Mouse (Mus musculus) limb, embryonic 12.5 days (tissue): ENCODE data around the gene Prps1l3. TPM values are rescaled to one million over a fixed set of nuclear protein-coding genes. Genes with fewer than 3 reads are reported as not detected.
"Not testable (repeated sequence)": the region's sequence is repeated elsewhere in the genome, so short reads cannot be mapped to it uniquely, and the experiment has no call there.

ENCODE experiments used
- ATAC-seq: fragments of 200-750 bp; cut with Nextera tagmentation; 2 replicates; pipeline ENCODE4 v1.8.0; 2017; ENCODE audit warnings: low read depth, moderate TSS enrichment; ENCODE audit not compliant: insufficient number of reproducible peaks, insufficient read depth, low FRiP score, low TSS enrichment
- H3K27ac ChIP-seq: fragments of 300-500 bp; sonication (generic); 2 replicates; pipeline ENCODE4 v1.5.1; 2016; ENCODE audit warnings: mild to moderate bottlenecking, moderate library complexity
- H3K27me3 ChIP-seq: fragments of 300-500 bp; sonication (generic); 2 replicates; pipeline ENCODE4 v1.6.1; 2016; ENCODE audit warnings: mild to moderate bottlenecking, moderate library complexity
- H3K36me3 ChIP-seq: fragments of 300-500 bp; sonication (generic); 2 replicates; pipeline ENCODE4 v1.6.1; 2016; ENCODE audit warnings: mild to moderate bottlenecking, moderate library complexity
- H3K4me1 ChIP-seq: fragments of 300-500 bp; sonication (generic); replicated peaks from 2 replicates; pipeline ENCODE4 v1.6.1; 2016
- H3K4me2 ChIP-seq: fragments of 300-500 bp; sonication (generic); 2 replicates; pipeline ENCODE4 v1.6.1; 2016; ENCODE audit warnings: mild to moderate bottlenecking, moderate library complexity
- H3K4me3 ChIP-seq: fragments of 300-500 bp; sonication (generic); replicated peaks from 2 replicates; pipeline ENCODE4 v1.5.1; 2016; ENCODE audit warnings: mild to moderate bottlenecking
- H3K9ac ChIP-seq: fragments of 300-500 bp; sonication (generic); replicated peaks from 2 replicates; pipeline ENCODE4 v1.6.1; 2016; ENCODE audit warnings: mild to moderate bottlenecking, moderate library complexity
- H3K9me3 ChIP-seq: fragments of 300-500 bp; sonication (generic); 2 replicates; pipeline ENCODE4 v1.6.1; 2016; ENCODE audit warnings: mild to moderate bottlenecking, moderate library complexity
- WGBS: fragments of 180-500 bp; shearing (Covaris S2); methylation state at CpG from one replicate; pipeline ENCODE4 v1.1.7; 2016; 5-methylcytosine and 5-hydroxymethylcytosine counted together
- polyA plus RNA-seq: library from polyadenylated mRNA; unstranded; fragments of >200 nt; fragmentation: Nextera tagmentation; extraction: Ambion mirVana; gene quantifications from 2 replicates; pipeline ENCODE4 v1.2.1, GENCODE M21; 2016

Prps1l3 gene
- polyA plus RNA-seq, 1 experiment from 2014 or later = 77.3 TPM

DNA sequence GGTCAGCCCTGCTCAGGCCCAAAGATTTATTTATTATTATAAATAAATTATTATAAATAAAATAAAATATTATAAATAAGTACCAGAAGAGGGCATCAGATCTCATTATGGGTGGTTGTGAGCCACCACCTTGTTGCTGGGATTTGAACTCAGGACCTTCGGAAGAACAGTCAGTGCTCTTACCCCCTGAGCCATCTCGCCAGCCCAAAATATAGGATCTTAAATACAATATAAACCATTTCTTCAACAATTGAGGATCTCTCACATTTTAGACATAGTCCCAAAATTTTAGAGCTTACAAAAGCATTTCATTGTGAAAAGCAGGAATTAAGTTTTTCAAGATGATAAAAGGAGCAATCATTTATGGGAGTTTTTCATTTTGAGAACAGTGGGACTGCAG is 30.8 kb upstream of the Prps1l3 start:
- H3K4me3 ChIP-seq = no peak overlapping the region
- H3K36me3 ChIP-seq = no peaks in the 10 kb centered on the region
- 93% methylated on average over 2 of the region's 2 CpGs for WGBS
- peaks cover 29% of the 10 kb centered on the region for H3K27me3 ChIP-seq
- no peak overlapping the region for H3K9ac ChIP-seq
- H3K4me1 ChIP-seq = no peaks in the 10 kb centered on the region; the same call in 1 of the 2 replicates
- no peaks in the 10 kb centered on the region for H3K9me3 ChIP-seq
- ATAC-seq = no peak
- H3K27ac ChIP-seq = no peak overlapping the region
- no peak overlapping the region for H3K4me2 ChIP-seq

DNA sequence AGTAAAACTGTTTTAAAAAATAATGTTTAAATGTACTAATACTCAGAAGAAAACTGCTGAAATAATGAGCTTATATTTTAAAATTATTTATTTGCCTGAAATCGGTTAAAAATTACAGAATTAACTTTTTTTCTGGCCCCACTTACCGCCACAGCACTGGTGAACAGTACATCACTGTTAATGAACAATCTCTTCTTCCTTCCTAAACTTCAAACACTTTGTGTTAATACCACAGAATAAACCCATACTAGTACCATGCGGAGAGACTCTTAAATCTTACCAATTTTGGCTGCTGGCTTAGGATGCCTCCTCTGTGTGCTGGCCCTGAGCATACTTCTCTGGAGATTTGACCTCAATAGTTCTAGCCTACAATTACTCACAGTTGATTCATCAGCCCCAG is 28.3 kb upstream of the Prps1l3 start:
- Histone ChIP-seq H3K36me3 (no peaks in the 10 kb centered on the region), H3K4me1 (no peaks in the 10 kb centered on the region; the same call in 1 of the 2 replicates), H3K4me2 (no peak overlapping the region), H3K27ac (no peak overlapping the region), H3K9me3 (no peaks in the 10 kb centered on the region), H3K9ac (no peak overlapping the region), H3K27me3 (peaks cover 17% of the 10 kb centered on the region), H3K4me3 (no peak overlapping the region)
- ATAC-seq = no peak
- 90% methylated on average over 3 of the region's 3 CpGs for WGBS

DNA sequence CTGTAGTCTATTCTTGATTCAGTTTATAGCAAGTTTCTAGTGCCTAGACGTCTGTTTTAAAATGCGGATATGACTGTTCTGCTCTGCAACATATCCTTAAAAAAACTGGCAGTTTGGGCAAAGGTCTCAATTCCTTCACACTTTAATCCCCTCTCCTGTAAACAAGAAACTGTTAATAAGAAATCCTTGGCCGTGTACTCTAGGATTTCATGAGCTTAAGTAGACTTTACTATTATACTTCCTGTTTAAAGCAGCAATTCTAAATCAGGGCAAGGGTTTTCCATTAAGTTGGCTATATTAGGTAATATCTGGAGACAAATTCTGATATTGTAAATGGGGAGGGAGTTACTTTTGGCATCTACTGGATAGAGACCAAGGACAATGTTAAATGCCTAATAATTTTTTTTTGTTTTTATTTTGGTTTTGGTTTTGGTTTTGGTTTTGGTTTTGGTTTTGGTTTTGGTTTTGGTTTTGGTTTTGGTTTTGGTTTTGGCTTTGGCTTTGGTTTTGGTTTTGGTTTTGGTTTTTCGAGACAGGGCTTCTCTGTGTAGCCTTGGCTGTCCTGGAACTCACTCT is 25.8 kb upstream of the Prps1l3 start:
- H3K4me1 ChIP-seq = no peaks in the 10 kb centered on the region
- no peaks in the 10 kb centered on the region for H3K36me3 ChIP-seq
- 83% methylated on average over 4 of the region's 4 CpGs for WGBS
- no peaks in the 10 kb centered on the region for H3K9me3 ChIP-seq
- no peak overlapping the region for H3K27ac ChIP-seq
- no peaks in the 10 kb centered on the region for H3K27me3 ChIP-seq
- no peak overlapping the region for H3K9ac ChIP-seq
- ATAC-seq = no peak
- H3K4me3 ChIP-seq = no peak overlapping the region
- H3K4me2 ChIP-seq = no peak overlapping the region

DNA sequence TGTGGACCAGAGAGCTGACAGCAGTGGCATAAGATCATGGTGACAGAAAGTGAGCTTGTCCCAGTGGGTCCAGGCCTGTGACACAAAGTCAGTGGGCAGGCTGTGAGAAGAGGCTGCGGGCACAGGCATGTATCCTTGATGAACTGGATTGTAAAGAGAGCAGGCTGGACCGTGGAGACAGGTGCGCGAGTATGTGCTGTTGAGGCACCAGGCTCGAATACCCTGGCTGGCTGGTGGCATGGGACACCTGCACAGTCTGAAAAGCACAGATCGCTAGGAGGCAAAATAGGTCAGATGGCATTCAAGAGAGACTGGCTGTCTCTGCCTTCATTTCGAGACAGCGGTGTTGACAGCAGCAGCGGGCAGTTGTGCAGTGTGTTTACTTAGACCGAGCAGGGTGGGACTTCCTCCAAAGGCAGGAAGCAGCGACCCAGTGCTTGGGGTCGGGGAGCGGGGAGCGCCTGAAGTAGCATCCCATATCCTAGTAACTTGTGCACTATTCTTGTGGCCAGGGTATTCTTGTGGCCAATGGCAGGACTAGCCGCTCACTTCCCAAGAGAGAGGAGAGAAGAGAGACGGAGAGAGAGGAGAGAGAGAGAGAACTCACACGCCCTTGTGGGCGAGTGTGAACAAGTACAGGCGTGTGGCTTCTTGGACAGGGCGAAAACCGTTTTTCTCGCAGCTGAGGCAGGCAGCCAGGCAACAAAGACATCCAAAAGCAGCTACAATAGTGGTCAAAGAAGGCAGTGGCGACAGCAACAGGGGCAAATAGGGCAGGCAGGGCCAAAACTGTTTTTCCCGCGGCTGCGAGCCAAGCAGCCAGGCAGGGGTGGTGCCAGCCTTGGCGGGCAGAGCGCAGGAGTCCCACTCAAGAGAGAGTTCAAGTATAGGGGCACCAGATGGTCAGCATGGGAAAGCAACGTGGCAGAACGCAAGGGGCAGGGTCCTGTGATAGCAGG is 18.6 kb upstream of the Prps1l3 start:
- no peaks in the 10 kb centered on the region for H3K9me3 ChIP-seq
- ATAC-seq = peak; percentile 56; the same call in 1 of the 2 replicates
- no peaks in the 10 kb centered on the region; the same call in 1 of the 2 replicates for H3K27me3 ChIP-seq
- peak overlapping the region; percentile 81 for H3K4me2 ChIP-seq
- WGBS = 8% methylated on average over 30 of the region's 30 CpGs
- H3K4me3 ChIP-seq = peak overlapping the region; percentile 51
- H3K9ac ChIP-seq = peak overlapping the region; percentile 71
- H3K36me3 ChIP-seq = no peaks in the 10 kb centered on the region
- no peak overlapping the region for H3K27ac ChIP-seq
- H3K4me1 ChIP-seq = no peaks in the 10 kb centered on the region; the same call in 1 of the 2 replicates

DNA sequence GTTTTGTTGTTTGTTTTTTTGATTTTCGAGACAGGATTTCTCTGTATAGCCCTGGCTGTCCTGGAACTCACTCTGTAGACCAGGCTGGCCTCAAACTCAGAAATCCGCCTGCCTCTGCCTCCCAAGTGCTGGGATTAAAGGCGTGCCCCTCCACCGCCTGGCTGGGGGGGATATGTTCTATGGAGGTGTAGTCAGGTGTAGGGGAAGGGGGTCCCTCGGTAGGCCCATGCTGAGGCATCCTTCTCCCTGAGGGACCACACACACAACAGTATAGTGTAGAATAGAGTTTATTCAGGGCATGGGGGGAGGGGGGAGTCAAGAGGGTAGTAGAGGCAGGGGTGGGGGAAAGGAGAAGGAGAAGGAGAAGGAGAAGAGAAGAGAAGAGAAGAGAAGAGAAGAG is 17.7 kb upstream of the Prps1l3 start:
- H3K27ac ChIP-seq, H3K9ac ChIP-seq, H3K36me3 ChIP-seq, H3K27me3 ChIP-seq, H3K9me3 ChIP-seq, H3K4me1 ChIP-seq, H3K4me3 ChIP-seq, ATAC-seq, H3K4me2 ChIP-seq: not testable (repeated sequence)
- 78% methylated on average over 5 of the region's 5 CpGs for WGBS

DNA sequence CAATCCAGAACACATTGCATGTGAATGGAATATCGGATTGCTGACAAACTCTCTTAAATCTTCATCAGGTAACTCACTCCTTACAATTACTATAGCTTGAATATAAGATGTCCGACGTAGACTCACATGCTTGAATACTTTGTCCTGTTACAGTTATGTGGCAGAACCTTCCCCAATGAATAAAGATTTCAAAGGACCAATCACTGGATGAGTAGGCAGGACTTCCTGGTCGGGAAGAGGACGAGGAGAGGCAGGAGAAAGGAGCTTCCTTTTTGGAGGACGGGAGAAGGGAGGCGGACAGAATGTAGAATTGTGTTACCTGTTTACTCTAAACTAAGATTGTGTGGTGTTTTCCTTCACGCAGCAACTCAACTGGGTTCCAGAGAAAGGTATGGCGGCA is 3.8 kb upstream of the Prps1l3 start:
- 87% methylated on average over 9 of the region's 9 CpGs for WGBS
- Histone ChIP-seq H3K27ac (no peak overlapping the region), H3K36me3 (no peaks in the 10 kb centered on the region), H3K9me3 (no peaks in the 10 kb centered on the region), H3K4me1 (peaks cover 4% of the 10 kb centered on the region; the same call in 1 of the 2 replicates), H3K4me3 (no peak overlapping the region), H3K4me2 (no peak overlapping the region), H3K9ac (no peak overlapping the region), H3K27me3 (no peaks in the 10 kb centered on the region)
- ATAC-seq = no peak

DNA sequence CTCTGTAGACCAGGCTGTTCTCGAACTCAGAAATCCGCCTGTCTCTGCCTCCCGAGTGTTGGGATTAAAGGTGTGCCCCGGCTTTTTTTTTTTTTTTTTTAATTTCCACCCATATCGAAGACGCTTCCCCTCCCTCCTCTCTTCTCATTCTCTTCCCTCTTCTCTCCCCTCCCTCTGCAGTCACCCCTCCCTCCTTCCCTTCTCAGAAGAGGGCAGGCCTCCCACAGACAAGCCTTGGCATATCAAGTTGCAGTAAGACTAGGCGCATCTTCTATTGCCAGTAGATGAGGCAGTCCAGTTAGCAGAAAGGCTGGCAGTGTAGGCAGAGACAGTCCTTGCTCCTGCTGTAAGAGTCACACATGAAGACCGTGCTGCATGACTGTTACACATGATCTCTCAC is 2.4 kb upstream of the Prps1l3 start:
- no peak overlapping the region for H3K4me2 ChIP-seq
- no peaks in the 10 kb centered on the region for H3K36me3 ChIP-seq
- ATAC-seq = no peak
- H3K9ac ChIP-seq = no peak overlapping the region
- H3K4me3 ChIP-seq = no peak overlapping the region
- no peaks in the 10 kb centered on the region for H3K9me3 ChIP-seq
- no peak overlapping the region for H3K27ac ChIP-seq
- H3K4me1 ChIP-seq = peaks cover 7% of the 10 kb centered on the region; the same call in 1 of the 2 replicates
- 84% methylated on average over 4 of the region's 8 CpGs for WGBS
- H3K27me3 ChIP-seq = no peaks in the 10 kb centered on the region

DNA sequence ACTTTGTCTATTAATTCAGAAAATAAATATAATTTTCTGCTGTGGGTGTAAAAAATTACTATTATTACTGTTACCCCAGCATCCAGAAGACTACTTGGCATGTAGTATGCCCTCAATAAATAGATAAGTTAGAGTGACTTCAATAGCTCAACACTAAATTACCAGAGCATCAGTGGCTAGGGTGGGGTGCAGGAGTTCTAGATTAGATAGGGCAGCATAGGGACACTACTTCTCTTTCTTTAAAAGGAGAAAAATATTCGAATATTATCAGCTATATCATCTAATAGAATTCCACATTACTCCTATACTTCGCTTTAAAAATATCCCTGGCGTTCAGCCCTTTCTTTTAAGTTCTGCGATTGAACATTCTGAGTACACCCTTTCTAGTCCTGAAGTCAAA is 509 bp upstream of the Prps1l3 start:
- WGBS = 37% methylated on average over 4 of the region's 4 CpGs
- Histone ChIP-seq H3K27me3 (no peaks in the 10 kb centered on the region), H3K27ac (peak overlapping the region; percentile 95; the same call in 1 of the 2 replicates), H3K4me2 (peak overlapping the region; percentile 57), H3K4me3 (peak overlapping the region; percentile 73), H3K4me1 (peaks cover 7% of the 10 kb centered on the region; the same call in 1 of the 2 replicates), H3K36me3 (0 out of 2 replicates have a peak, but pooled peaks cover 3% of the 10 kb centered on the region), H3K9ac (peak overlapping the region; percentile 79; the same call in 1 of the 2 replicates), H3K9me3 (no peaks in the 10 kb centered on the region)
- 0 out of 2 replicates have a peak, but pooled peaks have one; percentile 3 for ATAC-seq

DNA sequence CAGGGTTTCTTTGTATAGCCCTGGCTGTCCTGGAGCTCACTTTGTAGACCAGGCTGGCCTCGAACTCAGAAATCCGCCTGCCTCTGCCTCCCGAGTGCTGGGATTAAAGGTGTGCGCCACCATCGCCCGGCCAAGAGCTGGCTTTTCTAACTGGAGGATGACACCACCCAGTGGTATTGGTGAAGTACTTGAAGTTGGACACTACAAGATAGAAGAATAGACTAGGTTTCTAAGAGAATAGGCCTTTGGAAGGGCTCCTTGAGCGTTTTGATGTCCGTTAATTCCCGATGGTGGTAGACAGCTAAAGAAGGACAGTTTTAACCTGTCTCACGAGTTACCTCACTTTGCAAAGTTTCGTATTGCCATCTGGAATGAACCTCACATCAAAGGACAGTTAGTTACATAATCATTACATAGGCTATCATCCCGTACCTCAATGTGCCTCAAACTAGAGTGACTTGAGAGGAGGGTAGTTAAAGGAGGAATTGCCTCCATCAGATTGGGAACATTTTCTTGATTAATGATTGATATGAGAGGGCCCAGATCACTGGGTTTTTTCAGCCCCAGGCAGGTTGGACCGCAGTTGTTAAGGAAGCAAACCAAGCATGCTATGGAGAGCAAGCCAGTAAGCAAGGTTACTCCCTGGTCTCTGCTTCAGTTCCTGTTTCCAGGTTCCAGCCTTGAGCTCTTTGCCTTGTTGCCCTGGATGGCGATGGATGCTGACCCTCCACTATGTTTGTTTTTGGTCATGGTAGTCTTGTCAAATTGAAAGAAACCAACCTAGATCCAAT is 1.1 kb downstream of the Prps1l3 start:
- Histone ChIP-seq H3K9me3 (no peaks in the 10 kb centered on the region), H3K27ac (0 out of 2 replicates have a peak overlapping the region, but pooled peaks have one; percentile 95), H3K9ac (peak overlapping the region; percentile 79), H3K4me3 (peak overlapping the region; percentile 73), H3K36me3 (0 out of 2 replicates have a peak, but pooled peaks cover 8% of the 10 kb centered on the region), H3K4me1 (peaks cover 7% of the 10 kb centered on the region; the same call in 1 of the 2 replicates), H3K4me2 (peak overlapping the region; percentile 57), H3K27me3 (no peaks in the 10 kb centered on the region)
- no peak for ATAC-seq
- WGBS = 77% methylated on average over 14 of the region's 14 CpGs

DNA sequence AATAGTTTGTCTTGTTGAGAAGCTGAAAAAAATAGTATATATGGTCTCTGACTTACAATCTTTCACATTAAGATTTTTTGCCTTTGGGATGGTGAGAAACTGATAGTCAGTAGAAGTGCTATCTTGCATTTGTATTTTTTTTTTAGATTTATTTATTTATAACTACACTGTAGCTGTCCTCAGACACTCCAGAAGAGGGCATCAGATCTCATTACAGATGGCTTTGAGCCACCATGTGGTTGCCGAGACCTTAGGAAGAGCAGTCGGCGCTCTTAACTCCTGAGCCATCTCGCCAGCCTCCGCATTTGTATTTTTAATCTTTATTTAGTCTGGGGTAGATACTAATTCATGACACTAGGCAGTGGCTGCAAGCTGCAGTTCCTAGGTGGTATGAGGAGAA is 3.2 kb downstream of the Prps1l3 start:
- Histone ChIP-seq H3K4me3 (no peak overlapping the region), H3K9me3 (no peaks in the 10 kb centered on the region), H3K4me1 (peaks cover 7% of the 10 kb centered on the region; the same call in 1 of the 2 replicates), H3K9ac (no peak overlapping the region), H3K4me2 (no peak overlapping the region), H3K27me3 (no peaks in the 10 kb centered on the region), H3K27ac (no peak overlapping the region), H3K36me3 (peaks cover 12% of the 10 kb centered on the region)
- ATAC-seq = no peak
- WGBS = 88% methylated on average over 5 of the region's 5 CpGs
